Mouse (Mus musculus): ENCODE measurements around the gene Ttc27. TPM values are rescaled to one million over a fixed set of nuclear protein-coding genes. Genes with fewer than 3 reads are reported as not detected.
A peak's percentile ranks its signal among the peaks of the same experiment; 100 is the strongest.

The Ttc27 gene
- total and polyA plus RNA-seq, 2 experiments from 2014 or later, result 18.2 to 19.1 TPM

DNA sequence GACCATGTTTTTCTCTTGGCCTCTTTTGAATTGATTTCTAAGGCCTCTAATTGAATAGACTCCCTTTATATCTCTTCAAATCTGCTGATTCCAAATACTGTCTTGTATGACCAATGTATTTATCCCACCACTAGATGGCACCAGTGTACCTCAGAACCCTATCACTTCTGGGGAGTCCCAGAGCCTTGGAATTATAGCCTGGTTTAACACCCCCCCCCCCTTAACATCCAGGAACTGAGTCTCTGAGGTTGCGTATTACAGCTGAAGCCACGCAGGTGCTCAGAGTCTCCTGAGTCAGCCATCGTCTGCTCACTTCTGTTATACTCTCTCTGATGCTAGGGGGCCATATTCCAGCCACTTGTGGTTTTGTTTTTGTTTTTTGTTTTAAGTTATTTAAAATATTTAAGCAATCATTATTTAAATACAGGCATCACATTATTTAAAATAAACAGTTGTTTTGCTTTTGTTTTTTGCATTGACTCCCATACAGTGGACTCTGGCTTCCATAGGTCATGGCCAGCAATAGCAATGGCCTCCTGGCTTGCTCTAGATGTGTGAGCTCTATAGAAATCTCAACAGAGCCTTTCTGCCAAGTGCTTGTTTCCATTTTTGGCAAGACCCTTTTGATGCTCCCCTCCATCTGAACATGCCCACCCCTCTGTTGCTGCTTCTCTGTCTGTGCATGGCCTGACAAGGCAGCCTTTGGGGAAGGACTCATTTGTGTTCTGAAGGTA lies 93.5 kb downstream of the Ttc27 start:
- no peak overlapping the region for H3K9ac ChIP-seq
- H3K9me3 ChIP-seq (ENCODE audit: low read length), result no peaks in the 10 kb centered on the region
- no peak overlapping the region for H3K4me3 ChIP-seq (ENCODE audit: low read depth, low read length)
- H3K4me1 ChIP-seq (ENCODE audit: insufficient read depth), result no peaks in the 10 kb centered on the region
- peak; percentile 68 for ATAC-seq
- no peak overlapping the region for H3K4me2 ChIP-seq (ENCODE audit: low read depth)
- H3K27ac ChIP-seq (ENCODE audit: low read depth, low read length), result no peak overlapping the region
- H3K27me3 ChIP-seq (ENCODE audit: insufficient read depth, low read length), result no peaks in the 10 kb centered on the region
- H3K36me3 ChIP-seq (ENCODE audit: insufficient read depth), result no peaks in the 10 kb centered on the region
- 48% methylated on average over 3 of the region's 3 CpGs for WGBS
- DNase-seq, result peak; percentile 71
- peak; percentile 78 for TF ChIP-seq CTCF (IDR thresholded peaks at IDR 0.05; ENCODE audit: low read depth)

DNA sequence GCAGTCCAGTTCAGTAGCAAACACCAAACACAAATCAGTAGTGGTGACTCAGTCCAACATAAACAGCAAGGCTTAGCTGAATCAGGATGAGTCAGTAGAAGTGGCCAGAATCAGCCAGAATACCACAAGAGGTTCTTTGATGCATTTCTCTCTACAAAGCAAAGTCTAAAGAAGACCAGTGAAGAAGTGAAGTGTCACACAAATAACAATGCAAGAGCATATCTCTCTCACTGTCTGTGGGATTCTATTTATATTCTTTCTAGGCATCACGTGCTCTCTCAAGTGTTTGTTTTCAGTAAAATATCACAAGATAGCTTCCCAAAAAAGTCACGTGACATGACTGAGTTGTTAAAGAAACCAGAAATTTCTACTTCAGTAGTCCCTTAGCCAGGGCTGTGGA lies 102.2 kb downstream of the Ttc27 start:
- ATAC-seq (no peak), DNase-seq (no peak)
- H3K4me3 ChIP-seq (ENCODE audit: low read depth, low read length), result no peak overlapping the region
- H3K36me3 ChIP-seq (ENCODE audit: insufficient read depth), result no peaks in the 10 kb centered on the region
- TF ChIP-seq CTCF (IDR thresholded peaks at IDR 0.05; ENCODE audit: low read depth), result no peak
- H3K27ac ChIP-seq (ENCODE audit: low read depth, low read length), result no peak overlapping the region
- H3K4me2 ChIP-seq (ENCODE audit: low read depth), result no peak overlapping the region
- H3K9ac ChIP-seq, result no peak overlapping the region
- H3K9me3 ChIP-seq (ENCODE audit: low read length), result no peaks in the 10 kb centered on the region
- H3K4me1 ChIP-seq (ENCODE audit: insufficient read depth), result no peaks in the 10 kb centered on the region
- H3K27me3 ChIP-seq (ENCODE audit: insufficient read depth, low read length), result no peaks in the 10 kb centered on the region
- WGBS, result 77% methylated on average over 2 of the region's 2 CpGs

DNA sequence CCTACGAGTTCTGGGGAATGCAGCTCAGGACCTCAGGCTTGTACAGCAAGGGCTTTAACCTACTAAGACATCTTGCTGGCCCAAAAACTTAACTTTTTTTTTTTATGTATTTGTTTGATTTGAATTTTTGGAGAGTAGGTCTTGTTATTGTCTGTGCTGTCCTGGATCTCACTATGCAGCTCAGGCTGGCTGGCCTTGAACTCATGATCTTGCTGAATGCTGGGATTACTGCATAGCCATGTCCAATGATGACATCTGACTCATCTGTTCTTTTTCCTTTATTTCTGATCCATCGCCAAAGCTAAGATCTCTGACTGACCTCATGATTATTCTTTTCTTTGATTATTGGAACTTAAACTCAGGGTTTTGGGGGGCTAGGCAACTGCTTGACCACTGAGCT lies 113.3 kb downstream of the Ttc27 start:
- Histone ChIP-seq H3K4me2 (ENCODE audit: low read depth) (no peak overlapping the region), H3K27ac (ENCODE audit: low read depth, low read length) (no peak overlapping the region), H3K27me3 (ENCODE audit: insufficient read depth, low read length) (no peaks in the 10 kb centered on the region), H3K9ac (no peak overlapping the region), H3K4me1 (ENCODE audit: insufficient read depth) (no peaks in the 10 kb centered on the region), H3K36me3 (ENCODE audit: insufficient read depth) (no peaks in the 10 kb centered on the region), H3K9me3 (ENCODE audit: low read length) (no peaks in the 10 kb centered on the region), H3K4me3 (ENCODE audit: low read depth, low read length) (no peak overlapping the region)
- WGBS, result 99% methylated on average over 2 of the region's 2 CpGs
- ATAC-seq (no peak), DNase-seq (no peak)
- TF ChIP-seq CTCF (IDR thresholded peaks at IDR 0.05; ENCODE audit: low read depth), result no peak

DNA sequence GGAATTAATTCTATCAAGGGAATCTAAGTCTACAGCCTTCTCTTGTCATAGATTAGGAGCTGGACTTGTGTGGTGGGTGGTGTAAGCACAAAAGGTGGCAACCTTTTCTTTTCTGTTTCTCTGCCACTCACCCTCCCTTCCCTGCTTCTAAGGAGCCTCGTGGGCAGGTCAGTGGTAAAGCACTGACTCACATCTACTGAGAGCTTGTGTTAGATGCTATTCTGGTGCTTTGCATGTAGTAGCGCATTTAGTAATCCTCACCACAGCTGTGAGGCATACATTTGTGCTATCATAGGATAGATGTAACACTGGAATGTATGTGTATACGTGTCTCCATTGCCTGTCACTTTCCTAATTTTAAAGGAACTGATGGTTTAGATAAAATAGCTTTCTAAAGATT lies 124.2 kb downstream of the Ttc27 start:
- Histone ChIP-seq H3K4me1 (ENCODE audit: insufficient read depth) (no peaks in the 10 kb centered on the region), H3K4me2 (ENCODE audit: low read depth) (no peak overlapping the region), H3K4me3 (ENCODE audit: low read depth, low read length) (no peak overlapping the region), H3K36me3 (ENCODE audit: insufficient read depth) (no peaks in the 10 kb centered on the region), H3K27ac (ENCODE audit: low read depth, low read length) (no peak overlapping the region), H3K9me3 (ENCODE audit: low read length) (no peaks in the 10 kb centered on the region), H3K27me3 (ENCODE audit: insufficient read depth, low read length) (no peaks in the 10 kb centered on the region), H3K9ac (no peak overlapping the region)
- ATAC-seq, result peak; percentile 14; the same call in 1 of the 2 replicates
- no peak for DNase-seq
- TF ChIP-seq CTCF (IDR thresholded peaks at IDR 0.05; ENCODE audit: low read depth), result no peak
- WGBS, result 79% methylated on average over 3 of the region's 3 CpGs

DNA sequence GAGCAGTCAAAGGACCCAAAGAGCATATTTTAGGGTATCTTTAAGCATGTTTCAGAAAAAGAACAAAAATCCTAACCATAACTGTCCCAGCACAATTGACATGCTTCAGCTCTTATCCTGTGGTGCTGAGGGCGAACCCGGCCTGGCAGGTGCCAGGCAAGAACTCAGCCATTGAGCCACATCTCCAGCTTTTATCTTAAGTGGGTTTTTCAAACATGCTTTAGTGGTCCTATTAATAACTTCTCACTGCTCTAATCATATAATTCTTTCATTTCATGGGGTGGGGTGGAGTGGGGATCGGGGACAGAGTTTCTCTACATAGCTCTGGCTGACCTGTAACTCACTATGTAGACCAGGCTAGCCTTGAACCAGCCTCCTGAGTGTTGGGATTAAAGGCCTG lies 125.1 kb downstream of the Ttc27 start:
- TF ChIP-seq CTCF (IDR thresholded peaks at IDR 0.05; ENCODE audit: low read depth), result no peak
- no peak for DNase-seq

DNA sequence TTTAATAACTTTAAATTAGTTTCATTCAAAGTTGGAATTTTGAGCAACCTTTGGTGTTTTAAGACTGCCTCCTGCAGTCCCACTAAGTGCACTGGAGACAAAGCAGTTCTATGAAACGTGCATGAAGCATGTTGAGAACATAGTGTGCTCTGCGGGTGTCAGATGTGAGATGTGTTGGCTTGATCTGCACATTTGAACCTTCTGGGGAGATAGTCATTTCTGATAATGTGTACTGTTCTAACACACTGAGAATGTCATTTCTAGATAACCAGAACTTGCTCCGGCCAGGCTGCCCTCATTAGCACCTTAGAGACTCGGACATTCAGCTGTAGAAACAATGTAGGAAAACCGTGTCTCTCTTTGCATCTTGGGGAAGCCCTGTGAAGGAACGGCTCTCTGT lies 126.0 kb downstream of the Ttc27 start:
- 92% methylated on average over 6 of the region's 6 CpGs for WGBS
- H3K9ac ChIP-seq, result no peak overlapping the region
- no peak overlapping the region for H3K4me2 ChIP-seq (ENCODE audit: low read depth)
- H3K27ac ChIP-seq (ENCODE audit: low read depth, low read length), result no peak overlapping the region
- no peak for DNase-seq
- no peaks in the 10 kb centered on the region for H3K36me3 ChIP-seq (ENCODE audit: insufficient read depth)
- no peak overlapping the region for H3K4me3 ChIP-seq (ENCODE audit: low read depth, low read length)
- no peaks in the 10 kb centered on the region for H3K9me3 ChIP-seq (ENCODE audit: low read length)
- ATAC-seq, result no peak
- no peaks in the 10 kb centered on the region for H3K27me3 ChIP-seq (ENCODE audit: insufficient read depth, low read length)
- TF ChIP-seq CTCF (IDR thresholded peaks at IDR 0.05; ENCODE audit: low read depth), result no peak
- no peaks in the 10 kb centered on the region for H3K4me1 ChIP-seq (ENCODE audit: insufficient read depth)

More for the DNA sequence above, 125.1 kb downstream of the Ttc27 start:
- no peak overlapping the region for H3K27ac ChIP-seq (ENCODE audit: low read depth, low read length)
- H3K4me3 ChIP-seq (ENCODE audit: low read depth, low read length), result no peak overlapping the region
- no peaks in the 10 kb centered on the region for H3K9me3 ChIP-seq (ENCODE audit: low read length)
- no peak overlapping the region for H3K9ac ChIP-seq
- WGBS, result 92% methylated on average over 3 of the region's 3 CpGs
- H3K36me3 ChIP-seq (ENCODE audit: insufficient read depth), result no peaks in the 10 kb centered on the region
- H3K27me3 ChIP-seq (ENCODE audit: insufficient read depth, low read length), result no peaks in the 10 kb centered on the region
- no peaks in the 10 kb centered on the region for H3K4me1 ChIP-seq (ENCODE audit: insufficient read depth)
- no peak overlapping the region for H3K4me2 ChIP-seq (ENCODE audit: low read depth)
- ATAC-seq, result no peak

DNA sequence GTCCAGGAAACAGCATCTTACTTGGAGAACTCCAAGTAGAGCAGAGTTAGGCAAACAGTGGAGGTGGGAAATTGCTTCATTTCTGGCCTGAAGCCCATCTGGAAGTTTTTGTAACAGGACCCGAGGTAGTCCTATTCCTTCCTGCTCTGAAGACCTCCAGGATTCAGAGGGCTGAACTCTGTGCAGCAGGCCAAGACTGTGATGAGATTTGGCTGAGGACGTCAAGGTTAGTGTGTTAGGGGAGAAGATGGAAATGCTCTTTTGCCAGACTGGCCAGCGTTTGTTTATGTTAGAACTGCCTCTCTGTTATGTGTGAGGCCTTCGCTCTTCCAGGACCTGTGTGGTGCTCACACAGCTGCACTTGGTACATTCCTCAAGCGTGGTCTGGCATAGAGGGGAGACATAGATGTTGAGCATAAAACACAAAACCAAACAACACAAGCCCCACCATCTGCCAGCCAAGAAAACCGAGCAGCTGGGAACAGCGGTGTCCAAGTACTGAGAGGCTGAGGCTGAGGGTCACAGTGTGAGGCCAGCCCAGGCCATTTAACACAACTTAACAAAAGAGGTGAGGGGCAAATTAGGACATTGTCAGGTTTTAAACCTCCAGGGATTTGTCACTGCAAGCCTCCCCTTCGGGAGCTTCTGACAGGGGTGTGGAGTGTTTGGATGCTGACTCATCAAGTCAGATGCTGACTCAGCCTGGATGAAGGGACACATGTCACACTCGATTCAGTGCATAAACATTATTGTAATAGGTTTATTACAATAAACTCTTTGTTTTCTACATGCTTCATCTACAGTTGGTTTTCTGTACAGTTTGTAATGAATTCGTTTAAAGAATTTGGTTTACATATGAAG lies 128.7 kb downstream of the Ttc27 start:
- Histone ChIP-seq H3K4me2 (ENCODE audit: low read depth) (no peak overlapping the region), H3K4me1 (ENCODE audit: insufficient read depth) (no peaks in the 10 kb centered on the region), H3K9me3 (ENCODE audit: low read length) (no peaks in the 10 kb centered on the region), H3K4me3 (ENCODE audit: low read depth, low read length) (no peak overlapping the region), H3K27ac (ENCODE audit: low read depth, low read length) (no peak overlapping the region), H3K36me3 (ENCODE audit: insufficient read depth) (no peaks in the 10 kb centered on the region), H3K27me3 (ENCODE audit: insufficient read depth, low read length) (no peaks in the 10 kb centered on the region), H3K9ac (no peak overlapping the region)
- 0 out of 2 replicates have a peak, but pooled peaks have one; percentile 25 for ATAC-seq
- 40% methylated on average over 10 of the region's 10 CpGs for WGBS
- no peak for DNase-seq
- TF ChIP-seq CTCF (IDR thresholded peaks at IDR 0.05; ENCODE audit: low read depth), result no peak
